ENCODE assay signal across 10 mouse cellular contexts in the genomic region with DNA sequence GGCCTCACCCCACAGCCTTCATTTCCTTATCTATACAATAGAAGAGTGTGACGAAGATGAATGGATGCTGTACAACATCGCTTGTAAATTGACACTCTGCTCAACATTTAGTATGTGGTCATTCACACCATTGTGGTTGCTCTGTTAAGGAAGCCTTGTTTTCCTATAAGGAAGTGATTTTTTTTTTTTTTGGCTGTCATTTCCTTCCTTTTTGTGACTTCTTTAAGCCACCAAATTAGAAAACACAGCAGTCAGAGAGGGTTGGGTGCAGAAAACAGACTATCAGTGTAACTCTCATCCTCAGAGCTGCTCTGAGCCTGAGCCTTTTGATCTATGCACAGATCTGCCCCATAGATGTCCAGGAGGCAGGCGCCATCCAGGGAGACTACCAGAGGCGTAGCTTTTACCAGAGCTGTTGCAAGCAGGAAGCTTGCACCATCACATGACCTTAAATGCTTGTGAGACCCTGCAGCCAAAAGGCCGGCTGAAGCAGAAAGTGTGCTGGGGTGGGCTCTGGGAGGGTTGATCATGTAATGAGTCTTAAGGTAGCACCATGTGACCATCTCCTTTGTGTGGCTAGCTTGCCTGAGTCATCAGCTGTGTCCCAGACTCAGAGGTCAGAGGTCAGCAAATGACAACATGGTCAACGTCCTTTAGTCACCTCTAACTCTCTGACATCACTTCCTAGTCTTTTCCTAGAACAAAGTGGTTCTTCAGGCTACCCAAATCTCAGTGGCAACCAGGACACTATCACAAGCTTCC. TPM values are rescaled to one million over a fixed set of nuclear protein-coding genes. Genes with fewer than 3 reads are reported as not detected.
DNase-seq lines count a peak whose midpoint lies in the region; ATAC-seq and TF ChIP-seq lines count a peak whose summit lies in the region.
"Had no signal": no experiment of that assay in that cellular context is flagged by ENCODE, and none has a peak within 500 bp of the region (broad histone marks: within the 10 kb centered on the region; RNA-seq: fewer than 3 reads in every experiment).

No protein-coding gene starts in this region.

- no peak for TF ChIP-seq EP300 in heart, adult 2 months (IDR thresholded peaks at IDR 0.05; ENCODE audit: insufficient read depth, low read depth, low read length)

- peak; percentile 49; the same call in 1 of the 2 replicates for TF ChIP-seq POLR2A in heart, adult 2 months (IDR thresholded peaks at IDR 0.05; ENCODE audit: insufficient read depth, low read depth, low read length)
- no peak for TF ChIP-seq POLR2A in spleen, adult 2 months (IDR thresholded peaks at IDR 0.05; ENCODE audit: low read depth, low read length)

- no peak overlapping the region for H3K9ac ChIP-seq in heart, adult 2 months (ENCODE audit: low read depth, low read length)
- H3K9ac ChIP-seq in hindbrain, embryonic 13.5 days = no peak overlapping the region

- ATAC-seq in hindbrain, embryonic 13.5 days (ENCODE audit: low FRiP score) = no peak

- peak overlapping the region; percentile 66 for H3K27ac ChIP-seq in heart, adult 2 months
- peak overlapping the region; percentile 76 for H3K27ac ChIP-seq in spleen, adult 2 months (ENCODE audit: insufficient read depth, low read length)
- H3K27ac ChIP-seq in hindbrain, embryonic 13.5 days = no peak overlapping the region

- intact Hi-C loops in heart, adult 2 months (cut with DNase I) = no loop called here
- intact Hi-C loops in heart, postnatal 36 days (cut with DNase I) = no loop called here
- intact Hi-C loops in left cerebral cortex, postnatal 36 days (cut with DNase I) = no loop called here

- TF ChIP-seq CTCF in heart, adult 2 months (IDR thresholded peaks at IDR 0.05) = no peak
- no peak for TF ChIP-seq CTCF in spleen, adult 2 months (IDR thresholded peaks at IDR 0.05; ENCODE audit: extremely low read depth, insufficient read depth, insufficient read length, insufficient replicate concordance)

- no peak overlapping the region for H3K4me3 ChIP-seq in heart, adult 2 months
- H3K4me3 ChIP-seq in spleen, adult 2 months (ENCODE audit: extremely low read depth, insufficient read depth, insufficient read length) = no peak overlapping the region
- H3K4me3 ChIP-seq in hindbrain, embryonic 13.5 days = no peak overlapping the region
- H3K4me3 ChIP-seq: myocyte had no signal

- peaks cover 6% of the 10 kb centered on the region for H3K4me1 ChIP-seq in heart, adult 2 months (ENCODE audit: control insufficient read depth, insufficient read depth, low read length)
- H3K4me1 ChIP-seq in spleen, adult 2 months (ENCODE audit: control insufficient read depth, insufficient read depth, insufficient read length) = peaks cover 10% of the 10 kb centered on the region; the same call in 1 of the 2 replicates
- no peaks in the 10 kb centered on the region for H3K4me1 ChIP-seq in hindbrain, embryonic 13.5 days (replicated peaks)

- H3K36me3 ChIP-seq in heart, adult 2 months (ENCODE audit: control insufficient read depth, insufficient read depth, low read length) = peaks cover 11% of the 10 kb centered on the region; the same call in 1 of the 2 replicates
- H3K36me3 ChIP-seq in spleen, adult 2 months (ENCODE audit: control insufficient read depth, insufficient read depth, low read length) = no peaks in the 10 kb centered on the region
- H3K36me3 ChIP-seq in hindbrain, embryonic 13.5 days = no peaks in the 10 kb centered on the region

- H3K27me3 ChIP-seq in heart, adult 2 months (ENCODE audit: control insufficient read depth, insufficient read depth, low read length) = no peaks in the 10 kb centered on the region
- no peaks in the 10 kb centered on the region for H3K27me3 ChIP-seq in spleen, adult 2 months (ENCODE audit: control insufficient read depth, insufficient read depth, low read length)
- H3K27me3 ChIP-seq in hindbrain, embryonic 13.5 days = no peaks in the 10 kb centered on the region

- no peak for DNase-seq in heart, adult 2 months
- DNase-seq in heart, postnatal 36 days = no peak
- DNase-seq in spleen, adult 2 months (ENCODE audit: low read depth in 1 of 2, low spot score in 2 of 2) = peak in 1 of 2 experiments; percentile 35
- DNase-seq in spleen, adult 12 weeks (ENCODE audit: low spot score) = no peak
- DNase-seq in induced T-regulatory cell, adult 2 months (ENCODE audit: low read depth) = peak; percentile 67
- DNase-seq in left cerebral cortex, postnatal 36 days (ENCODE audit: low spot score in 2 of 2) = no peak
- DNase-seq in spleen, postnatal 4 days (ENCODE audit: low spot score in 2 of 2) = no peak
- DNase-seq: cerebellum, postnatal 25 days had no signal

- no peaks in the 10 kb centered on the region for H3K9me3 ChIP-seq in hindbrain, embryonic 13.5 days

- no peak overlapping the region for H3K4me2 ChIP-seq in hindbrain, embryonic 13.5 days

- 41% methylated on average over 6 of the region's 6 CpGs for WGBS in heart, adult 2 months
- WGBS in spleen, adult 2 months = 10% methylated on average over 6 of the region's 6 CpGs
- 52% methylated on average over 6 of the region's 6 CpGs for WGBS in hindbrain, embryonic 13.5 days

- H3K79me2 ChIP-seq in heart, adult 2 months (replicated peaks; ENCODE audit: control insufficient read depth, insufficient read depth, low read length) = no peaks in the 10 kb centered on the region

RNA-seq across cellular contexts. Expression of a gene that starts 9.2 kb away (rescaled TPM):
- 1 to 10 TPM; 6.6 to 9.8 TPM for total RNA-seq in heart, adult 2 months (2021)
- 8.3 and 10.6 TPM in 2 replicates for polyA plus RNA-seq in heart, adult 2 months (2012; rRNA removed)
- 10 to 100 TPM in 1 of 2 experiments, 1 to 10 TPM in 1; 9.8 to 10.4 TPM for total RNA-seq in heart, postnatal 36 days (2021)
- 16.9 and 20.0 TPM in 2 replicates for polyA plus RNA-seq in spleen, adult 2 months (2012; rRNA removed)
- 10 to 100 TPM; 24.3 to 24.4 TPM for total RNA-seq in left cerebral cortex, postnatal 36 days (2021)
- polyA plus RNA-seq in hindbrain, embryonic 13.5 days (2015; fragmentation: Nextera tagmentation; extraction: Ambion mirVana) = 2.2 TPM in 2 replicates
